Mouse (Mus musculus) bone marrow macrophage, adult 2 months (primary cell): ENCODE results near the gene Col26a1.

Source experiments
- CTCF ChIP-seq: IDR thresholded peaks from 2 replicates; pipeline ENCODE4 v1.5.1; 2012; ENCODE audit warnings: low read depth, mild to moderate bottlenecking, low read length, moderate library complexity
- POLR2A ChIP-seq: IDR thresholded peaks from 2 replicates; pipeline ENCODE4 v1.6.1; 2012; ENCODE audit warnings: mild to moderate bottlenecking, low read depth, low read length, borderline replicate concordance

DNA sequence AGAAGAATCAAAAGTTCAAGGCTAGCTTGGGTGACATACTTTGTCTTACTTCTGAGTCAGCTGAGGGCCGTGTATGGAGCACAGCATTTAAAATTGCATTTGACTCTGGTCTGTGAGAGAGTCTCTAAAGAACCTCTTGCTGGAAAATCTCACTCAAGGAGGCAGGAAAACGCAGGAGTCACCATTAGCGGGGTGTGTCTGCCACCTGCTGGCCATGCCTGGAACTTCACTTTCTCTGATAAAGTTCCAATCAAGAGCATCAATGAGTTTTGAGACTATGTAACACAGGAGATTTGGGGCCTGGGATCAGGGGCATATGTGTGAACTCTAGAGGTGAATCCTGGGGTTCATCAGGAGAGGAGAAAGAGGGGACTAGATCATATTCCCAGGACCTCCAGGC is 127.3 kb downstream of the Col26a1 start:
- TF ChIP-seq CTCF: peak; percentile 52; the same call in 1 of the 2 replicates
- TF ChIP-seq POLR2A: no peak
